Mouse (Mus musculus) heart, embryonic 14.5 days (tissue): Measurements from ENCODE around the gene Tmcc3. TPM values are rescaled to one million over a fixed set of nuclear protein-coding genes. Genes with fewer than 3 reads are reported as not detected.

Source experiments
- ATAC-seq: fragments of 200-750 bp; cut with Nextera tagmentation; 2 replicates; pipeline ENCODE4 v1.8.0; 2017; ENCODE audit warnings: low read depth, moderate TSS enrichment; ENCODE audit not compliant: insufficient number of reproducible peaks, insufficient read depth, low FRiP score
- H3K27ac ChIP-seq, 2 experiments: fragments of 200-500 bp in 1 of 2; fragments of 300-500 bp in 1 of 2; sonication (generic) in 1 of 2; replicated peaks in 1 of 2; 2 replicates each; pipeline ENCODE4 v1.5.1; 2012 to 2014; ENCODE audit warnings: low read depth in 2 of 2, low read length in 2 of 2, control low read depth in 1 of 2, mild to moderate bottlenecking in 1 of 2, mixed read lengths in 1 of 2; ENCODE audit not compliant: control insufficient read depth in 1 of 2, insufficient read depth in 1 of 2
- H3K27me3 ChIP-seq: fragments of 300-500 bp; sonication (generic); 2 replicates; pipeline ENCODE4 v1.6.1; 2014; ENCODE audit warnings: mild to moderate bottlenecking, low read length, control low read depth; ENCODE audit not compliant: control insufficient read depth, insufficient read depth
- H3K36me3 ChIP-seq: fragments of 300-500 bp; sonication (generic); 2 replicates; pipeline ENCODE4 v1.6.1; 2014; ENCODE audit warnings: mild to moderate bottlenecking, control low read depth, low read length, mixed read lengths; ENCODE audit not compliant: control insufficient read depth, insufficient read depth
- H3K4me1 ChIP-seq, 2 experiments: fragments of 200-500 bp in 1 of 2; fragments of 300-500 bp in 1 of 2; sonication (generic) in 1 of 2; 2 replicates each; pipeline ENCODE4 v1.6.1; 2012 to 2014; ENCODE audit warnings: low read length in 2 of 2, control low read depth in 1 of 2, mixed read lengths in 1 of 2; ENCODE audit not compliant: control insufficient read depth in 2 of 2, insufficient read depth in 2 of 2
- H3K4me2 ChIP-seq: fragments of 300-500 bp; sonication (generic); 2 replicates; pipeline ENCODE4 v1.6.1; 2014; ENCODE audit warnings: mild to moderate bottlenecking, low read length
- H3K4me3 ChIP-seq, 2 experiments: fragments of 200-500 bp in 1 of 2; fragments of 300-500 bp in 1 of 2; sonication (generic) in 1 of 2; 2 replicates each; pipeline ENCODE4 v1.5.1; 2012 to 2014; ENCODE audit warnings: low read length in 2 of 2, mild to moderate bottlenecking in 2 of 2, control low read depth in 1 of 2, low read depth in 1 of 2, moderate library complexity in 1 of 2; ENCODE audit not compliant: control insufficient read depth in 1 of 2, insufficient read depth in 1 of 2
- H3K9ac ChIP-seq: fragments of 300-500 bp; sonication (generic); 2 replicates; pipeline ENCODE4 v1.6.1; 2014; ENCODE audit warnings: mild to moderate bottlenecking, low read length
- H3K9me3 ChIP-seq: fragments of 300-500 bp; sonication (generic); 2 replicates; pipeline ENCODE4 v1.6.1; 2016; ENCODE audit warnings: low read length, control low read depth; ENCODE audit not compliant: control insufficient read depth
- WGBS: fragments of 180-500 bp; shearing (Covaris S2); extraction: QIAGEN DNeasy Blood & Tissue Kit; methylation state at CpG from one replicate; pipeline ENCODE4 v1.1.7; 2014; 5-methylcytosine and 5-hydroxymethylcytosine counted together
- polyA plus RNA-seq: library from polyadenylated mRNA; unstranded; fragments of >200 nt; fragmentation: Nextera tagmentation; extraction: Ambion mirVana; gene quantifications from 2 replicates; pipeline ENCODE4 v1.2.1, GENCODE M21; 2014

Gene Tmcc3
- polyA plus RNA-seq, 1 experiment from 2014 or later: 9.6 TPM

DNA sequence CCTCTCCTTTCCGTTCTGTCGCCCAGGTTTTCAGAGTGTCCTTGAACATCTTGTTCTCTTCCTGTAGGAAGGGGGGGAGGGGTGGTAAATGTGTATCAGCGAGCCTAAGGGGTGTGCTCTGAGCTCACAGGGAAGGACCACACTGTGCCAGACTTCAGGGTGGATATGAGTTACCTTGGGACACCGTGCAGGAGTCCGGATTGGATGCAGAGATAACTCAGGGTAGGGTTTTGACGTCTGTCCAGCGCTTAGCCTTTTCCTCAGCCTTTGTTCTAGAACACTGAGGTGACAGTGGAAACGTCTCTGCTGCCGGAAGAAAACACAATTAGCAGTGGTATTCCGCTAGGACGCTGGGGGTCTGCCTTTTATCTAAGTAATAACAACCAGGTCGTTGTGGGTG is 261.0 kb downstream of the Tmcc3 start:
- H3K9ac ChIP-seq: no peak overlapping the region
- ATAC-seq: no peak
- H3K27me3 ChIP-seq: no peaks in the 10 kb centered on the region
- H3K9me3 ChIP-seq: no peaks in the 10 kb centered on the region
- H3K4me3 ChIP-seq: no peak overlapping the region
- 39% methylated on average over 12 of the region's 12 CpGs for WGBS
- peaks cover 23 to 39% of the 10 kb centered on the region in 2 experiments for H3K4me1 ChIP-seq
- no peaks in the 10 kb centered on the region for H3K36me3 ChIP-seq
- no peak overlapping the region for H3K4me2 ChIP-seq
- 0 out of 4 replicates have a peak overlapping the region, but pooled peaks of 1 of the 2 experiments have one; percentile 10 for H3K27ac ChIP-seq

DNA sequence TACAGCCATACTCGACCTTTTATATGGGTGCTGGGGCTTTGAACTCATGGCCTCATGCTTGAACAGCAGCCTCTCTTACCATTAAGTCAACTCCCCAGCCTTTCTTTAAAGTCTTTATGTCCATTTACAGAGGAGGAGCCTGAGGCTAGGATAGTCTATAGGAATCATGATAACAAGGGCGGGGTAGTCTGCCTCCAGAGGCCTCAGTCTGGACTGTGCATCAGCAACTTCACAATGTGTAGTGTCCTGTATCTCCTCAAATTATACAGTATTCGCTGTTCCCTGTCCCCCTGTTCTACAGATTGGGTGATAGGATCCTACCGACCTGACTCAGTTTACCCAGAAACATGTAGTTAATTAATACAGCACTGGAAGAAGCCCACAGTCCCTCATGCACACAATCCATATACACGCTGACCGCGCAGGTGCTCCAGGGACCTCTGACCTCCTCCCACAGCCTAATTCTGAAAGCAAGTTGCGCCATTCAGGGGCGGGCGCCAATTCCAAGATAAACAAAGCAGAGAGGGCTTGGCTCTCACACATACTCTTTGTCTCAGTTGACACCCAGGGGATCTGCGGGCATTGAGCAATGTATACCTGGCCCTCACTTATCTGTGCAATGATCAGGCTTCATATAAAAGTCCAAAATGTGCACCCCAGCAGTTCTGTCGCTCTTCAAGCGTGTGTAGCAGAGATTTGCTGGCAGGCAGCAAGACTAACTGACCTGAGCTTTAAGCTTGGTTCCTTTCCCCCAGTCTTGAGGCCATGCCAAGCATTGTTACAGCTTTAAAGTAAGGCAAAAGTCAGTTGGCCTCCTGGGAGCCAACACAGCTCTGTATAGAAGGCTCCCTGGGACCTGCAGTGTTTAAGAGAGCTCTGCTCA is 262.9 kb downstream of the Tmcc3 start:
- H3K27me3 ChIP-seq: no peaks in the 10 kb centered on the region
- H3K4me2 ChIP-seq: no peak overlapping the region
- 0 out of 2 replicates have a peak, but pooled peaks cover under 1% of the 10 kb centered on the region for H3K36me3 ChIP-seq
- no peak overlapping the region for H3K9ac ChIP-seq
- peaks cover 21 to 35% of the 10 kb centered on the region in 2 experiments for H3K4me1 ChIP-seq
- no peak for ATAC-seq
- H3K27ac ChIP-seq: peak overlapping the region in 1 of 2 experiments; percentile 57; a peak in 1 of 4 replicates
- no peak overlapping the region for H3K4me3 ChIP-seq
- WGBS: 71% methylated on average over 13 of the region's 13 CpGs
- H3K9me3 ChIP-seq: no peaks in the 10 kb centered on the region

DNA sequence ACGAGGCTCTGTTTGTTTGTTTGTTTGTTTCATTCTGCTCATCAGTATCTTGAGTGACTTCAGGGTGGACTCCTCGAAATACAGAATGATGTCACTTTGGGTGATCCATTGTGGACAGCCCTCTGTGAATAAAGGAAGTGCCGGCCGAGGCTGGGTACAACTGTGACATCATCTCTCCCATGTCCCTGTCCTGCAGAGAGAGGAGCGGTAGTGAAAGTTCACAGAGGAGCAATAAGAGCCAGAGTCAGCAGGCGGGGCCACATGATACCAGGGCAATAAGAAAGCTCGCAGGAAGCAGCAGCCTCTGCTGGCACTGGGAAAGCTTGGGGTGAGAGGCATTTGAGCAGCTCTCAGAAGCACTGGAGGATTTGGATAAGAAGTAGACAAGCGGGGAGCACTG is 264.2 kb downstream of the Tmcc3 start:
- 12% methylated on average over 8 of the region's 8 CpGs for WGBS
- H3K4me3 ChIP-seq: no peak overlapping the region
- 0 out of 2 replicates have a peak overlapping the region, but pooled peaks have one; percentile 3 for H3K9ac ChIP-seq
- no peaks in the 10 kb centered on the region for H3K27me3 ChIP-seq
- no peaks in the 10 kb centered on the region for H3K9me3 ChIP-seq
- H3K4me2 ChIP-seq: peak overlapping the region; percentile 24
- peak overlapping the region; percentile 32 to 45; a peak in 1 of 4 replicates for H3K27ac ChIP-seq
- 0 out of 2 replicates have a peak, but pooled peaks cover 4% of the 10 kb centered on the region for H3K36me3 ChIP-seq
- no peak for ATAC-seq
- peaks cover 21 to 35% of the 10 kb centered on the region in 2 experiments for H3K4me1 ChIP-seq

DNA sequence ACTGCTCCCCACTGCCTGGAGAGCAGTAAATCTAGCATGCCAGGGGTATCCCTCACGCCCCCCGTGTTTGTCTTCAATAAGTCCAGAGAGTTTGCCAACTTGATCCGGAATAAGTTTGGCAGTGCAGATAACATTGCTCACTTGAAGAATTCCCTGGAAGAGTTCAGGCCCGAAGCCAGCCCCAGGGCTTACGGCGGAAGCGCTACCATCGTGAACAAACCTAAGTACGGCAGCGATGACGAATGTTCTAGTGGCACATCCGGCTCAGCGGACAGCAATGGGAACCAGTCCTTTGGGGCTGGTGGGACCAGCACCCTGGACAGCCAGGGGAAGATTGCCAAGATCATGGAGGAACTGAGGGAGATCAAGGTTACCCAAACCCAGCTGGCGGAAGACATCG is 267.1 kb downstream of the Tmcc3 start:
- H3K4me1 ChIP-seq: peaks cover 14 to 26% of the 10 kb centered on the region in 2 experiments
- H3K4me2 ChIP-seq: no peak overlapping the region
- H3K4me3 ChIP-seq: no peak overlapping the region
- H3K36me3 ChIP-seq: peaks cover 12% of the 10 kb centered on the region; the same call in 1 of the 2 replicates
- ATAC-seq: no peak
- 89% methylated on average over 15 of the region's 15 CpGs for WGBS
- H3K27ac ChIP-seq: no peak overlapping the region
- no peaks in the 10 kb centered on the region for H3K27me3 ChIP-seq
- H3K9me3 ChIP-seq: no peaks in the 10 kb centered on the region
- no peak overlapping the region for H3K9ac ChIP-seq

GRCm38 (mm10) chr10:94581384-94581783 is 269.6 kb downstream of the Tmcc3 start:
- Histone ChIP-seq H3K36me3 (peaks cover 12% of the 10 kb centered on the region; the same call in 1 of the 2 replicates), H3K4me1 (peaks cover 7 to 14% of the 10 kb centered on the region in 2 experiments), H3K27me3 (no peaks in the 10 kb centered on the region), H3K4me2 (no peak overlapping the region), H3K4me3 (no peak overlapping the region), H3K27ac (no peak overlapping the region), H3K9me3 (no peaks in the 10 kb centered on the region), H3K9ac (no peak overlapping the region)
- 84% methylated on average over 3 of the region's 3 CpGs for WGBS
- ATAC-seq: no peak

GRCm38 (mm10) chr10:94583714-94584113 is 272.0 kb downstream of the Tmcc3 start:
- Histone ChIP-seq H3K4me1 (peaks cover 5 to 11% of the 10 kb centered on the region in 2 experiments; a peak in 3 of 4 replicates), H3K27me3 (no peaks in the 10 kb centered on the region), H3K4me3 (no peak overlapping the region), H3K9ac (no peak overlapping the region), H3K27ac (no peak overlapping the region), H3K9me3 (no peaks in the 10 kb centered on the region), H3K36me3 (peaks cover 23% of the 10 kb centered on the region), H3K4me2 (no peak overlapping the region)
- 72% methylated on average over 4 of the region's 4 CpGs for WGBS
- ATAC-seq: no peak

DNA sequence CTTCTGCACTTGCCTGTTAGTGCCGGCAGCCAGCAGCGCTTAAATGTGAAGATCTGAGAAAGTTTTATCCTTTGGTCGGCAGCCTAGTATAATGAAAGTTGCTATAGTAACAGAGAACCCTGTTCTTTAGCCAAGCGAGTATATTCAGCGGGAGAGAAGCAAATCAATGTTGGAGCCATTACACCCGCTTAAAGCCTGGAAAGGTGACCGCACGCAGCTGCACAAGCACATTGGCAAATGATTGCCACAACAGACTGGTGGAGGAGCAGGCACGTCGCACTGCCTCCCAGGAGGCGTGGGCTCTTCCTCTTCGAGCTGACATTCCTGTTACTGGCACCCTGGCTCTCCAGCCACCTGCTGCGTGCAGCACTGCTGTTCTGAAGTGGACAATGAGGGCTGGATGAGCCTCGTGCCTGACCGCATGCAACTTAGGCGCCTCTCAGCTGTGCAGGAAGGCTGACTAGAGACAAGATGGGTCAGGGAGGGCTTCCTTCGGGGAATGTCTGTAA is 273.2 kb downstream of the Tmcc3 start:
- Histone ChIP-seq H3K36me3 (peaks cover 21% of the 10 kb centered on the region), H3K27ac (no peak overlapping the region), H3K9ac (no peak overlapping the region), H3K4me1 (peaks cover 12 to 16% of the 10 kb centered on the region in 2 experiments), H3K4me2 (no peak overlapping the region), H3K27me3 (no peaks in the 10 kb centered on the region), H3K4me3 (no peak overlapping the region), H3K9me3 (no peaks in the 10 kb centered on the region)
- 60% methylated on average over 17 of the region's 17 CpGs for WGBS
- no peak for ATAC-seq
